Mouse (Mus musculus) hindbrain, embryonic 10.5 days (tissue): ENCODE data around the gene Lck. TPM values are rescaled to one million over a fixed set of nuclear protein-coding genes. Genes with fewer than 3 reads are reported as not detected.
"Not testable (repeated sequence)": the region's sequence is repeated elsewhere in the genome, so short reads cannot be mapped to it uniquely, and the experiment has no call there.

Source experiments
- DNase-seq: peaks from one replicate; pipeline ENCODE4 v3.0.0-alpha.2; 2017; ENCODE audit warnings: low spot score
- H3K27ac ChIP-seq: fragments of 300-500 bp; sonication (generic); 2 replicates; pipeline ENCODE4 v1.5.1; 2016; ENCODE audit warnings: mild to moderate bottlenecking, moderate library complexity
- H3K27me3 ChIP-seq: fragments of 300-500 bp; sonication (generic); 2 replicates; pipeline ENCODE4 v1.6.1; 2016; ENCODE audit warnings: mild to moderate bottlenecking; ENCODE audit not compliant: poor library complexity, insufficient read depth, severe bottlenecking
- H3K36me3 ChIP-seq: fragments of 300-500 bp; sonication (generic); 2 replicates; pipeline ENCODE4 v1.6.1; 2016; ENCODE audit warnings: mild to moderate bottlenecking, moderate library complexity
- H3K4me1 ChIP-seq: fragments of 300-500 bp; sonication (generic); replicated peaks from 2 replicates; pipeline ENCODE4 v1.6.1; 2016; ENCODE audit warnings: mild to moderate bottlenecking
- H3K4me3 ChIP-seq: fragments of 300-500 bp; sonication (generic); 2 replicates; pipeline ENCODE4 v1.5.1; 2016; ENCODE audit warnings: mild to moderate bottlenecking, moderate library complexity
- H3K9me3 ChIP-seq: fragments of 300-500 bp; sonication (generic); 2 replicates; pipeline ENCODE4 v1.6.1; 2016; ENCODE audit warnings: mild to moderate bottlenecking, moderate library complexity
- WGBS: fragments of 180-500 bp; shearing (Covaris S2); methylation state at CpG from one replicate; pipeline ENCODE4 v1.1.7; 2016; 5-methylcytosine and 5-hydroxymethylcytosine counted together
- polyA plus RNA-seq: library from polyadenylated mRNA; unstranded; fragments of >200 nt; fragmentation: Nextera tagmentation; extraction: Ambion mirVana; gene quantifications from 2 replicates; pipeline ENCODE4 v1.2.1, GENCODE M21; 2016

Gene Lck
- polyA plus RNA-seq, 1 experiment from 2014 or later: 6.5 TPM

GRCm38 (mm10) chr4:129558321-129558955 lies 15.0 kb downstream of the Lck start:
- Histone ChIP-seq H3K27ac (no peak overlapping the region), H3K27me3 (0 out of 2 replicates have a peak, but pooled peaks cover 19% of the 10 kb centered on the region)
- 81% methylated on average over 12 of the region's 12 CpGs for WGBS

GRCm38 (mm10) chr4:129557256-129557808 lies 16.1 kb downstream of the Lck start:
- Histone ChIP-seq H3K9me3 (no peaks in the 10 kb centered on the region), H3K27ac (peak overlapping the region; percentile 81)

More at GRCm38 (mm10) chr4:129558321-129558955, 15.0 kb downstream of the Lck start:
- Histone ChIP-seq H3K4me3 (no peak overlapping the region), H3K4me1 (peaks cover 24% of the 10 kb centered on the region), H3K36me3 (no peaks in the 10 kb centered on the region), H3K9me3 (no peaks in the 10 kb centered on the region)
- no peak for DNase-seq

GRCm38 (mm10) chr4:129556532-129557223 lies 16.8 kb downstream of the Lck start:
- Histone ChIP-seq H3K4me3 (peak overlapping the region; percentile 54), H3K36me3 (no peaks in the 10 kb centered on the region), H3K4me1 (peaks cover 21% of the 10 kb centered on the region), H3K27me3 (0 out of 2 replicates have a peak, but pooled peaks cover 19% of the 10 kb centered on the region), H3K9me3 (no peaks in the 10 kb centered on the region), H3K27ac (peak overlapping the region; percentile 81)
- WGBS: 9% methylated on average over 33 of the region's 33 CpGs
- peak; percentile 91 for DNase-seq

More at GRCm38 (mm10) chr4:129557256-129557808, 16.1 kb downstream of the Lck start:
- WGBS: 80% methylated on average over 9 of the region's 9 CpGs
- peaks cover 21% of the 10 kb centered on the region for H3K4me1 ChIP-seq
- H3K27me3 ChIP-seq: 0 out of 2 replicates have a peak, but pooled peaks cover 19% of the 10 kb centered on the region
- no peaks in the 10 kb centered on the region for H3K36me3 ChIP-seq
- DNase-seq: no peak
- peak overlapping the region; percentile 54; the same call in 1 of the 2 replicates for H3K4me3 ChIP-seq

- H3K9me3 ChIP-seq: no peaks in the 10 kb centered on the region
Observed at GRCm38 (mm10) chr4:129555862-129556531, 17.4 kb downstream of the Lck start.

GRCm38 (mm10) chr4:129555421-129555861 lies 18.0 kb downstream of the Lck start:
- H3K27ac ChIP-seq: peak overlapping the region; percentile 81

More at GRCm38 (mm10) chr4:129555862-129556531, 17.4 kb downstream of the Lck start:
- peak overlapping the region; percentile 81 for H3K27ac ChIP-seq
- WGBS: under 1% methylated on average over 24 of the region's 24 CpGs
- DNase-seq: no peak
- peaks cover 21% of the 10 kb centered on the region for H3K4me1 ChIP-seq
- H3K4me3 ChIP-seq: peak overlapping the region; percentile 54
- 0 out of 2 replicates have a peak, but pooled peaks cover 19% of the 10 kb centered on the region for H3K27me3 ChIP-seq
- no peaks in the 10 kb centered on the region for H3K36me3 ChIP-seq

GRCm38 (mm10) chr4:129554512-129554911 lies 18.9 kb downstream of the Lck start:
- not testable (repeated sequence) for H3K4me3 ChIP-seq, H3K36me3 ChIP-seq, DNase-seq, H3K27ac ChIP-seq, H3K9me3 ChIP-seq
- 87% methylated on average over 6 of the region's 6 CpGs for WGBS
- peaks cover 28% of the 10 kb centered on the region for H3K4me1 ChIP-seq
- H3K27me3 ChIP-seq: 0 out of 2 replicates have a peak, but pooled peaks cover 19% of the 10 kb centered on the region

More at GRCm38 (mm10) chr4:129555421-129555861, 18.0 kb downstream of the Lck start:
- Histone ChIP-seq H3K36me3 (no peaks in the 10 kb centered on the region), H3K4me3 (peak overlapping the region; percentile 54), H3K4me1 (peaks cover 22% of the 10 kb centered on the region), H3K9me3 (no peaks in the 10 kb centered on the region), H3K27me3 (0 out of 2 replicates have a peak, but pooled peaks cover 19% of the 10 kb centered on the region)
- WGBS: 4% methylated on average over 16 of the region's 16 CpGs
- peak; percentile 64 for DNase-seq

GRCm38 (mm10) chr4:129550295-129550694 lies 23.1 kb downstream of the Lck start:
- Histone ChIP-seq H3K4me3 (no peak overlapping the region), H3K4me1 (peaks cover 8% of the 10 kb centered on the region), H3K27me3 (0 out of 2 replicates have a peak, but pooled peaks cover 5% of the 10 kb centered on the region), H3K27ac (no peak overlapping the region), H3K36me3 (peaks cover 3% of the 10 kb centered on the region; the same call in 1 of the 2 replicates), H3K9me3 (no peaks in the 10 kb centered on the region)
- peak; percentile 7 for DNase-seq
- 57% methylated on average over 1 of the region's 1 CpGs for WGBS

GRCm38 (mm10) chr4:129549306-129549705 lies 24.1 kb downstream of the Lck start:
- Histone ChIP-seq H3K27ac (no peak overlapping the region), H3K27me3 (no peaks in the 10 kb centered on the region), H3K4me1 (peaks cover 7% of the 10 kb centered on the region), H3K36me3 (peaks cover 3% of the 10 kb centered on the region; the same call in 1 of the 2 replicates), H3K9me3 (no peaks in the 10 kb centered on the region), H3K4me3 (no peak overlapping the region)
- no peak for DNase-seq
- WGBS: 91% methylated on average over 2 of the region's 2 CpGs

GRCm38 (mm10) chr4:129547631-129548030 lies 25.8 kb downstream of the Lck start:
- 90% methylated on average over 4 of the region's 4 CpGs for WGBS
- H3K4me3 ChIP-seq, H3K9me3 ChIP-seq, H3K36me3 ChIP-seq, H3K27me3 ChIP-seq, H3K27ac ChIP-seq, DNase-seq: not testable (repeated sequence)
- peaks cover 11% of the 10 kb centered on the region for H3K4me1 ChIP-seq

GRCm38 (mm10) chr4:129544106-129544505 lies 29.3 kb downstream of the Lck start:
- WGBS: 88% methylated on average over 4 of the region's 4 CpGs
- Histone ChIP-seq H3K4me3 (no peak overlapping the region), H3K36me3 (peaks cover 24% of the 10 kb centered on the region), H3K27me3 (no peaks in the 10 kb centered on the region), H3K4me1 (peaks cover 27% of the 10 kb centered on the region), H3K27ac (no peak overlapping the region), H3K9me3 (no peaks in the 10 kb centered on the region)
- DNase-seq: no peak

- Histone ChIP-seq H3K9me3 (no peaks in the 10 kb centered on the region), H3K36me3 (peaks cover 35% of the 10 kb centered on the region), H3K4me3 (peak within 1 kb of the TSS; percentile 90), H3K4me1 (peaks cover 27% of the 10 kb centered on the region), H3K27ac (peak within 1 kb of the TSS; percentile 98), H3K27me3 (no peaks in the 10 kb centered on the region)
- 1% methylated on average over 46 of the region's 46 CpGs for WGBS
- DNase-seq: peak; percentile 99
Observed at GRCm38 (mm10) chr4:129542592-129543141, 30.8 kb downstream of the Lck start, which contains the start of gene Hdac1. TSS of gene Hdac1 (minus strand) at chr4:129542713.
